Mouse (Mus musculus) C2C12 (cell line): ENCODE measurements around the gene Arrb2. TPM values are rescaled to one million over a fixed set of nuclear protein-coding genes. Genes with fewer than 3 reads are reported as not detected.

ENCODE experiments used
- H3K27me3 ChIP-seq: one replicate; pipeline ENCODE4 v1.6.1; 2011; ENCODE audit not compliant: control insufficient read depth, insufficient read depth, insufficient read length
- H3K36me3 ChIP-seq: one replicate; pipeline ENCODE4 v1.6.1; 2011; ENCODE audit not compliant: control insufficient read depth, insufficient read depth
- H3K4me3 ChIP-seq: one replicate; pipeline ENCODE4 v1.5.1; 2011; ENCODE audit warnings: mild to moderate bottlenecking, control low read depth; ENCODE audit not compliant: poor library complexity, insufficient read depth, severe bottlenecking
- H3K79me2 ChIP-seq: one replicate; pipeline ENCODE4 v1.6.1; 2011; ENCODE audit not compliant: control insufficient read depth, insufficient read depth
- H3K79me3 ChIP-seq: one replicate; pipeline ENCODE4 v1.6.1; 2011; ENCODE audit warnings: low read depth, control low read depth
- H3ac ChIP-seq: one replicate; pipeline ENCODE3; 2011; ENCODE audit warnings: low read depth; ENCODE audit not compliant: control insufficient read depth, insufficient read length
- CEBPB ChIP-seq: IDR thresholded peaks from one replicate; pipeline ENCODE4 v1.6.1; 2011; ENCODE audit warnings: low read depth, mild to moderate bottlenecking, control low read depth, moderate library complexity
- CTCF ChIP-seq: IDR thresholded peaks from one replicate; pipeline ENCODE4 v1.5.1; 2011; ENCODE audit not compliant: control insufficient read depth, insufficient read depth, insufficient read length
- FOSL1 ChIP-seq: IDR thresholded peaks from one replicate; pipeline ENCODE4 v1.8.0; 2011; ENCODE audit warnings: mild to moderate bottlenecking, low read length; ENCODE audit not compliant: poor library complexity, insufficient read depth, severe bottlenecking
- MAX ChIP-seq: IDR thresholded peaks from one replicate; pipeline ENCODE4 v1.6.1; 2011; ENCODE audit warnings: mild to moderate bottlenecking, control low read depth
- MYOD1 ChIP-seq: IDR thresholded peaks from one replicate; pipeline ENCODE4 v1.6.1; 2011; ENCODE audit warnings: low read depth; ENCODE audit not compliant: control insufficient read depth, insufficient read length
- MYOG ChIP-seq: IDR thresholded peaks from one replicate; pipeline ENCODE4 v1.6.1; 2011; ENCODE audit not compliant: control insufficient read depth, insufficient read length; ENCODE audit errors: extremely low read depth
- USF1 ChIP-seq: IDR thresholded peaks from one replicate; pipeline ENCODE4 v1.6.1; 2011; ENCODE audit warnings: low read depth, mild to moderate bottlenecking, control low read depth, moderate library complexity
- polyA plus RNA-seq: library from polyadenylated mRNA; unstranded; fragments of >200 nt; fragmentation: generic; extraction: Trizol; gene quantifications from one replicate; pipeline ENCODE4 v1.2.1, GENCODE M21; 2012; ENCODE audit warnings: missing spikeins

Arrb2 gene
- polyA plus RNA-seq, 1 experiment: 27.6 TPM

- H3K79me2 ChIP-seq: peaks cover 2% of the 10 kb centered on the region
- no peak overlapping the region for H3K4me3 ChIP-seq
- no peaks in the 10 kb centered on the region for H3K79me3 ChIP-seq
- H3ac ChIP-seq: no peak overlapping the region
- TF ChIP-seq USF1 (no peak), CEBPB (no peak), FOSL1 (no peak), MAX (no peak), MYOG (no peak), CTCF (no peak), MYOD1 (no peak)
- no peaks in the 10 kb centered on the region for H3K36me3 ChIP-seq
- H3K27me3 ChIP-seq: no peaks in the 10 kb centered on the region
These were observed 14.9 kb downstream of the Arrb2 start for GRCm38 (mm10) chr11:70447373-70447772.

- H3ac ChIP-seq: no peak overlapping the region
- TF ChIP-seq CTCF (no peak), MYOD1 (no peak), USF1 (no peak), MYOG (no peak), FOSL1 (no peak), CEBPB (no peak), MAX (no peak)
- peaks cover 4% of the 10 kb centered on the region for H3K36me3 ChIP-seq
- peaks cover 18% of the 10 kb centered on the region for H3K79me2 ChIP-seq
- H3K4me3 ChIP-seq: no peak overlapping the region
- H3K79me3 ChIP-seq: peaks cover 5% of the 10 kb centered on the region
- no peaks in the 10 kb centered on the region for H3K27me3 ChIP-seq
These were observed 18.5 kb downstream of the Arrb2 start for GRCm38 (mm10) chr11:70450926-70451325.

GRCm38 (mm10) chr11:70451797-70452498, 19.5 kb downstream of the Arrb2 start, which contains the start of gene Med11:
Med11 (plus strand) TSS chr11:70451919.
- Histone ChIP-seq H3K27me3 (no peaks in the 10 kb centered on the region), H3K79me2 (peaks cover 18% of the 10 kb centered on the region), H3K36me3 (peaks cover 4% of the 10 kb centered on the region), H3K79me3 (peaks cover 5% of the 10 kb centered on the region), H3K4me3 (peak within 1 kb of the TSS; percentile 51), H3ac (peak within 1 kb of the TSS; percentile 98)
- TF ChIP-seq CEBPB: no peak
- peak; percentile 68 for TF ChIP-seq USF1
- no peak for TF ChIP-seq FOSL1
- no peak for TF ChIP-seq MYOD1
- peak; percentile 94 for TF ChIP-seq CTCF
- no peak for TF ChIP-seq MYOG
- TF ChIP-seq MAX: peak; percentile 100

GRCm38 (mm10) chr11:70453261-70454044, 21.0 kb downstream of the Arrb2 start:
- Histone ChIP-seq H3K79me2 (peaks cover 18% of the 10 kb centered on the region), H3K27me3 (no peaks in the 10 kb centered on the region), H3K36me3 (peaks cover 4% of the 10 kb centered on the region), H3ac (no peak overlapping the region), H3K79me3 (peaks cover 5% of the 10 kb centered on the region), H3K4me3 (no peak overlapping the region)
- TF ChIP-seq MYOD1 (no peak), MAX (no peak), USF1 (no peak), CEBPB (no peak), CTCF (no peak), MYOG (no peak), FOSL1 (no peak)

- no peaks in the 10 kb centered on the region for H3K27me3 ChIP-seq
These were observed 26.5 kb downstream of the Arrb2 start, which contains the start of gene Zmynd15 for GRCm38 (mm10) chr11:70458688-70459600. Zmynd15 (plus strand) TSS chr11:70459433.

More at GRCm38 (mm10) chr11:70458688-70459600, 26.5 kb downstream of the Arrb2 start, which contains the start of gene Zmynd15:
- no peak within 1 kb of the TSS for H3K4me3 ChIP-seq
- peaks cover under 1% of the 10 kb centered on the region for H3K79me2 ChIP-seq
- H3K36me3 ChIP-seq: peaks cover 4% of the 10 kb centered on the region
- no peaks in the 10 kb centered on the region for H3K79me3 ChIP-seq
- H3ac ChIP-seq: no peak within 1 kb of the TSS
- TF ChIP-seq USF1: no peak
- no peak for TF ChIP-seq MYOD1
- no peak for TF ChIP-seq CTCF
- TF ChIP-seq FOSL1: no peak
- no peak for TF ChIP-seq MAX
- no peak for TF ChIP-seq MYOG
- no peak for TF ChIP-seq CEBPB
